Mouse (Mus musculus) liver, embryonic 15.5 days (tissue): Measurements from ENCODE around the gene Nat14. TPM values are rescaled to one million over a fixed set of nuclear protein-coding genes. Genes with fewer than 3 reads are reported as not detected.
"Not testable (repeated sequence)": the region's sequence is repeated elsewhere in the genome, so short reads cannot be mapped to it uniquely, and the experiment has no call there.

Source experiments
- ATAC-seq: fragments of 200-750 bp; cut with Nextera tagmentation; 2 replicates; pipeline ENCODE4 v1.8.0; 2017; ENCODE audit warnings: moderate number of reproducible peaks, mild to moderate bottlenecking, moderate library complexity; ENCODE audit not compliant: insufficient read depth
- H3K27ac ChIP-seq: fragments of 300-500 bp; sonication (generic); replicated peaks from 2 replicates; pipeline ENCODE4 v1.5.1; 2015; ENCODE audit warnings: mild to moderate bottlenecking, inconsistent platforms
- H3K27me3 ChIP-seq: fragments of 300-500 bp; sonication (generic); 2 replicates; pipeline ENCODE4 v1.6.1; 2015; ENCODE audit warnings: mild to moderate bottlenecking, inconsistent platforms
- H3K36me3 ChIP-seq: fragments of 300-500 bp; sonication (generic); replicated peaks from 2 replicates; pipeline ENCODE4 v1.6.1; 2015; ENCODE audit warnings: moderate library complexity, mild to moderate bottlenecking, inconsistent platforms
- H3K4me1 ChIP-seq: fragments of 300-500 bp; sonication (generic); replicated peaks from 2 replicates; pipeline ENCODE4 v1.6.1; 2015; ENCODE audit warnings: inconsistent platforms
- H3K4me2 ChIP-seq: fragments of 300-500 bp; sonication (generic); 2 replicates; pipeline ENCODE4 v1.6.1; 2015; ENCODE audit warnings: moderate library complexity, mild to moderate bottlenecking, inconsistent platforms
- H3K4me3 ChIP-seq: fragments of 300-500 bp; sonication (generic); replicated peaks from 2 replicates; pipeline ENCODE4 v1.5.1; 2015; ENCODE audit warnings: mild to moderate bottlenecking, inconsistent platforms
- H3K9ac ChIP-seq: fragments of 300-500 bp; sonication (generic); 2 replicates; pipeline ENCODE4 v1.6.1; 2015; ENCODE audit warnings: moderate library complexity, mild to moderate bottlenecking, inconsistent platforms
- H3K9me3 ChIP-seq: fragments of 300-500 bp; sonication (generic); replicated peaks from 2 replicates; pipeline ENCODE4 v1.6.1; 2016; ENCODE audit warnings: inconsistent platforms
- WGBS: fragments of 180-500 bp; shearing (Covaris S2); methylation state at CpG from one replicate; pipeline ENCODE4 v1.1.7; 2015; ENCODE audit warnings: mixed read lengths; ENCODE audit not compliant: insufficient replicate concordance; 5-methylcytosine and 5-hydroxymethylcytosine counted together
- polyA plus RNA-seq: library from polyadenylated mRNA; unstranded; fragments of >200 nt; fragmentation: Nextera tagmentation; extraction: Ambion mirVana; gene quantifications from 2 replicates; pipeline ENCODE4 v1.2.1, GENCODE M21; 2015

Nat14 gene
- polyA plus RNA-seq, result 0.23 and 0.45 TPM in 2 replicates

GRCm38 (mm10) chr7:4921824-4922482 is at the start of gene Nat14:
Nat14 (plus strand) TSS chr7:4922028.
- 24% methylated on average over 8 of the region's 8 CpGs for WGBS
- Histone ChIP-seq H3K9me3 (no peaks in the 10 kb centered on the region), H3K27ac (no peak within 1 kb of the TSS), H3K27me3 (peaks cover 56% of the 10 kb centered on the region), H3K4me2 (peak within 1 kb of the TSS; percentile 43), H3K4me1 (peaks cover 33% of the 10 kb centered on the region), H3K4me3 (no peak within 1 kb of the TSS), H3K9ac (no peak within 1 kb of the TSS), H3K36me3 (peaks cover 36% of the 10 kb centered on the region)
- no peak for ATAC-seq

GRCm38 (mm10) chr7:4876753-4877221 is 45.0 kb upstream of the Nat14 start, which contains the start of gene Isoc2a:
Isoc2a (plus strand) TSS chr7:4877153.
- Histone ChIP-seq H3K27ac (peak within 1 kb of the TSS; percentile 76), H3K27me3 (no peaks in the 10 kb centered on the region), H3K4me1 (peaks cover 34% of the 10 kb centered on the region), H3K9me3 (no peaks in the 10 kb centered on the region), H3K4me3 (peak within 1 kb of the TSS; percentile 66), H3K36me3 (no peaks in the 10 kb centered on the region), H3K9ac (peak within 1 kb of the TSS; percentile 58), H3K4me2 (peak within 1 kb of the TSS; percentile 95)
- ATAC-seq, result peak; percentile 99
- under 1% methylated on average over 22 of the region's 22 CpGs for WGBS

- Histone ChIP-seq H3K4me1 (peaks cover 34% of the 10 kb centered on the region), H3K36me3 (peaks cover 3% of the 10 kb centered on the region; the same call in 1 of the 2 replicates), H3K27ac (peak overlapping the region; percentile 71), H3K4me3 (peak overlapping the region; percentile 66), H3K9ac (peak overlapping the region; percentile 58), H3K4me2 (peak overlapping the region; percentile 95), H3K27me3 (no peaks in the 10 kb centered on the region), H3K9me3 (no peaks in the 10 kb centered on the region)
- WGBS, result 8% methylated on average over 11 of the region's 11 CpGs
- ATAC-seq, result peak; percentile 22
Measured at GRCm38 (mm10) chr7:4877226-4877625, 44.6 kb upstream of the Nat14 start.

DNA sequence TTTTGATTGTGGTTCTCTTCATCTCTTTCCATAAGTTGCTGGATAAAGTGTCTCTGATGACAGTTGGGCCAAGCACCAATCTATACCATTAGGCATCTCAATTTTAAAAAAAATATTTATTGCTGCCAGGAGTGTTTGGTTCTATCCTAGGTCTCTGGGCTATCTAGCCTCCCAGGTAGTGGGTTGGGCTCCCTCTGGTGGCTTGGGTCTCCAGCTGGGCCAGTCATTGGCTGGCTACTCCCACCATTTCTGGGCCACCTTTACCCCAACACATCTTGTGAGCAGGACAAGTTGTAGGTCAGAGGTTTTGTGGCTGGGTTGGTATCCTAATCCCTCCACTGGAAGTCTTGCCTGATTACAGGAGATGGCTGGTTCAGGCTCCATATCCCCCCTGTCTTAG is 43.6 kb upstream of the Nat14 start:
- Histone ChIP-seq H3K4me3 (peak overlapping the region; percentile 66), H3K27ac (peak overlapping the region; percentile 71; the same call in 1 of the 2 replicates), H3K4me2 (peak overlapping the region; percentile 95), H3K36me3 (peaks cover 4% of the 10 kb centered on the region; the same call in 1 of the 2 replicates), H3K4me1 (peaks cover 34% of the 10 kb centered on the region), H3K27me3 (no peaks in the 10 kb centered on the region), H3K9ac (no peak overlapping the region; the same call in 1 of the 2 replicates), H3K9me3 (no peaks in the 10 kb centered on the region)
- no peak for ATAC-seq

DNA sequence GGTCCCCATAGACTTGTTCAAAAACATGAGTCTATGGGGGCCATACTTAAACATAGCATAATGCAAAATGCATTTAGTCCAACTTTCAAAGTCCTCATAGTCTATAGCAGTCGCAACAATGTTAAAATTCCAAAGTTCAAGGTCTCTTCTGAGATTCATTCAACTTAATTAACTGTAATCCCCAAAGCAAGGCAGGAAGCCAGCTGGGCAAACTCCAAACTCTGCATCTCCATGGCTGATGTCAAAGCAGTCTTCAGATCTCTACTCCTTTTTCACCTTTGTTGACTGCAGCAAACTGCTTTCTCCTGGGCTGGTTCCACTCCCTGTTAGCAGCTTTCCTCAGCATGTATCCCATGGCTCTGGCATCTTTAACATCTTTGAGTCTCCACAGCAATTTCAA is 42.8 kb upstream of the Nat14 start:
- not testable (repeated sequence) for ATAC-seq, H3K36me3 ChIP-seq, H3K27ac ChIP-seq, H3K4me2 ChIP-seq, H3K4me3 ChIP-seq, H3K27me3 ChIP-seq, H3K9ac ChIP-seq, H3K9me3 ChIP-seq
- peaks cover 34% of the 10 kb centered on the region for H3K4me1 ChIP-seq
- 68% methylated on average over 1 of the region's 1 CpGs for whole genome bisulfite sequencing

- H3K27ac ChIP-seq, result no peak overlapping the region
- H3K4me1 ChIP-seq, result no peaks in the 10 kb centered on the region
- 59% methylated on average over 4 of the region's 4 CpGs for WGBS
- H3K36me3 ChIP-seq, result peaks cover 4% of the 10 kb centered on the region
- no peak for ATAC-seq
- no peaks in the 10 kb centered on the region for H3K27me3 ChIP-seq
- no peak overlapping the region for H3K9ac ChIP-seq
- H3K9me3 ChIP-seq, result no peaks in the 10 kb centered on the region
- H3K4me2 ChIP-seq, result no peak overlapping the region
- H3K4me3 ChIP-seq, result no peak overlapping the region
Measured at GRCm38 (mm10) chr7:4886680-4887079, 35.1 kb upstream of the Nat14 start.

- H3K9me3 ChIP-seq, result no peaks in the 10 kb centered on the region
- no peaks in the 10 kb centered on the region for H3K27me3 ChIP-seq
- no peak overlapping the region for H3K4me2 ChIP-seq
- no peak for ATAC-seq
- no peaks in the 10 kb centered on the region for H3K36me3 ChIP-seq
- no peak overlapping the region for H3K27ac ChIP-seq
- WGBS, result 68% methylated on average over 11 of the region's 11 CpGs
- H3K9ac ChIP-seq, result no peak overlapping the region
- H3K4me1 ChIP-seq, result peaks cover 15% of the 10 kb centered on the region
- H3K4me3 ChIP-seq, result no peak overlapping the region
Measured at GRCm38 (mm10) chr7:4895186-4895585, 26.6 kb upstream of the Nat14 start.

DNA sequence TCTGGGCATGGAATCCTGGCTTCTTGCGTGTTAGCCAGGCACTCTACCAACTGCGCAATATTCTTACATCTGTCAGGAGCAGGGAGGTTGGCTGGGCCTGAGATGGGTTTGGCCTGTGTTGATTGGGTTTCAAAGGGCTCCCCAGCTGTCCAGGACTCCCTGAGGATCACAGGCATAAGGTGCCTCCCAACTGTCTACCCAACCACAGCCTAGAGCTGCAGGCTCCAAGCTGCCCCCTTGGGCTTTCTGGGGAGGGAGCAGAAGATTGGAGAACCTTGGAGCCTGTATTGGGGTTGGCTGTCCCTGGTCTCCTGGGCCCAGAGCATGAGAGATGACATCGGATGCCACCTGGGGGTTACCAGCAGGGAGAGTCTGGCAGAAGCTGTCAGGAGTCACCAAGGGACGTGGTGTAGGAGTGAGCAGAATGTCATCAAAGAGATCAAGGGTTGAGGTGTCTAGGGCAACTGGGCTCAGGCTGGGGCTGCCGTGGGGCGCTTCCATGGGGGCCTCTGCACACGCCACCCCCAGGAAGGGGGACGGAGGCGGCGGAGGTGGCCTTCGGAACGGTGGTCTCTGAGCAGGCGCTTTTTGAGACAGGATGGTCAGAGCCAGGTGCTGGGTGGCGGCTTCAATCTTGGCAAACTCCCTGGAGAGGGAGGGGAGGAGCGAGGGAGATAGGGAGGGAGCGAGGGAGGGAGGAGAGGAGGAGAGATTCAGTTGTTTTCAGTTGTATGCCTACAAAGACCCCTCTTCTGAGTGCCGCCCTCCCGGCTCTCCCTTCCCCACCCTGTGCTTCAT is 22.8 kb upstream of the Nat14 start:
- peak overlapping the region; percentile 69 for H3K4me2 ChIP-seq
- no peaks in the 10 kb centered on the region for H3K36me3 ChIP-seq
- WGBS, result 36% methylated on average over 18 of the region's 18 CpGs
- H3K4me3 ChIP-seq, result peak overlapping the region; percentile 47
- H3K9ac ChIP-seq, result peak overlapping the region; percentile 13; the same call in 1 of the 2 replicates
- ATAC-seq, result peak; percentile 11
- peaks cover 22% of the 10 kb centered on the region for H3K4me1 ChIP-seq
- H3K27me3 ChIP-seq, result no peaks in the 10 kb centered on the region
- no peak overlapping the region; the same call in 1 of the 2 replicates for H3K27ac ChIP-seq
- H3K9me3 ChIP-seq, result no peaks in the 10 kb centered on the region

DNA sequence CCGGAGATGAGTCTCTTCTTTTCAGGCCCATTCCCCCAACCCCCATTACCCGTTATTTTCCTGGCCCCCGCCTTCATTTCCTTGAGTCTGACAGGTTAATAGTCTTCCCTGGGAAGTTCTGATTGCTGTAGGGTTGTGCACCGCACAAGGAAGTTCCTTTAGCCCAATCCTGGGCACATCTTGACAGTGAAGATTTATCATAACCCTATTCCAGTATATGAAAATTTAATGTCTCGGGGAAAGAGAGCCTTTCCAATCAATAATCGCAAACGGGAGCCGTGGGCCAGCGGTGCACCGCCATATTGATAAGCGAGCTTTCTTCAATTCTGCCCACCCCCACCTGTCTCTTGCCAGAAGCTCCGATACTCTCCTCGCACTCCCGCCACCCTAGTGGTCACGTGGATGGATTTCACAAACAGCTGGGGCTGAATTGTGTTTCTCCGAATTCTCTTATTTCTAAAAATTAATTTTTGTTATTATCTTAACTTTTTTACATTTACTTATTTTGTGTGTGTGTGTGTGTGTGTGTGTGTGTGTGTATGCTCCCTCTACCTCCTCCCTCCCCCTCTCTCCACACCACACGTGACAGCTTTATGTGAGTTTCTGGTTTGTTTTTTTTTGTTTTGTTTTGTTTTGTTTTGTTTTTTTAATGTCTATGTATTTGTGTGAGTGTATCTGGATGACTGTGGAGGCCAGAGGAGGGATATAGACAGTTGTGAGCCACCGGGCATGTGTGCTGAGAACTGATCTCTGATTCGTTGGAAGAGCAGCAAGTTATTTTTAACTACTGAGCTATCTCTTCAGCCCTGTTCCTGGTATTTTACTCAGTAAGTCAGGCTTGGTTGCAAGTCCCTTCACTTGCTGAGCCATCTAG is 21.9 kb upstream of the Nat14 start:
- peak; percentile 69 for ATAC-seq
- 5% methylated on average over 19 of the region's 19 CpGs for WGBS
- Histone ChIP-seq H3K4me1 (peaks cover 22% of the 10 kb centered on the region), H3K9ac (peak overlapping the region; percentile 39; the same call in 1 of the 2 replicates), H3K27me3 (no peaks in the 10 kb centered on the region), H3K9me3 (no peaks in the 10 kb centered on the region), H3K27ac (peak overlapping the region; percentile 66), H3K36me3 (no peaks in the 10 kb centered on the region), H3K4me3 (peak overlapping the region; percentile 47), H3K4me2 (peak overlapping the region; percentile 69)

DNA sequence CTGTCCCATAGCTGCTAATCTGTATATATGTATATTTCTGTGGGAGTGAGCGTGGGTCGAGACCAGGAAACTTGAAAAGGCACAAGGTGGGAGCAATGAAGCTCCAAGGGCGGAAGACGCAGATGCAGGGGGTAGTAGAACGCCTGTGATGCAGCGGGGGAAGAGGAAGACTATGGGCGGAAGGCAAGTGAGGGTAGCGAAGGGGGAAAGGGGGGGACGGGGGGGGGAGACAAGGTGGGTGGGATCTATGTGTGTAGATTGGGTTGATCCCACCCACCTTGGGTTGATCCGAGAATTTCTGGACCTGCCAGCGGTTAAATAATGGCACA is 21.3 kb upstream of the Nat14 start:
- Histone ChIP-seq H3K4me1 (peaks cover 22% of the 10 kb centered on the region), H3K27ac (peak overlapping the region; percentile 66), H3K4me3 (peak overlapping the region; percentile 47), H3K36me3 (no peaks in the 10 kb centered on the region), H3K9ac (peak overlapping the region; percentile 39; the same call in 1 of the 2 replicates), H3K9me3 (no peaks in the 10 kb centered on the region), H3K27me3 (no peaks in the 10 kb centered on the region), H3K4me2 (peak overlapping the region; percentile 69)
- peak; percentile 20; the same call in 1 of the 2 replicates for ATAC-seq
- 20% methylated on average over 11 of the region's 11 CpGs for whole genome bisulfite sequencing
